Mouse (Mus musculus) olfactory bulb, adult 2 months (tissue): Measurements from ENCODE around the gene Jph3.

Source experiments
- CTCF ChIP-seq: fragments of 200-500 bp; IDR thresholded peaks from 2 replicates; pipeline ENCODE4 v1.5.1; 2012; ENCODE audit warnings: low read depth, mild to moderate bottlenecking, low read length, moderate library complexity; ENCODE audit not compliant: insufficient read depth
- POLR2A ChIP-seq: fragments of 200-500 bp; IDR thresholded peaks from 2 replicates; pipeline ENCODE4 v1.6.1; 2012; ENCODE audit warnings: mild to moderate bottlenecking, low read depth, low read length, moderate library complexity; ENCODE audit not compliant: insufficient read depth

DNA sequence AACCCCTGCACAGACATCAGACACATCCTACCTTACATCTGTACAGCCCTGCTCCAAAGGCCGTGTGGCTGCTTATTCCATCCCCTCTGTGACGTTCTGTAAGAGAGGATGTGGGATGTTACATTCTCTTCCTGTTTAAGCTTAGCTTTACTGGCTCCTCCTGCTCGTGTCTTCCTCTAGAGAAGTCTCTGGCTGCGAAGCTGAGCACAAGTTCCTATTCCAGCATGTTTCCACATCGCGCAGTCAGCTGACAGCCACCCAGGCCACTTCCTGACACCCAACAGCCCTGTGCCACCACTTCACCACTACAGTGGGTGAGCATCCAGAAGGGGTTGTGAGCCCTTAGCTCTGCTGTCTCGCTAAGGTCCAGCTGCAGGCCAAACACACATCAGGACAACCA lies 62.7 kb downstream of the Jph3 start:
- TF ChIP-seq POLR2A (no peak), CTCF (no peak)
